Mouse (Mus musculus): ENCODE measurements around the gene Cd247. TPM values are rescaled to one million over a fixed set of nuclear protein-coding genes. Genes with fewer than 3 reads are reported as not detected.

Gene Cd247
- polyA plus RNA-seq, 1 experiment from 2014 or later = 1.7 TPM

DNA sequence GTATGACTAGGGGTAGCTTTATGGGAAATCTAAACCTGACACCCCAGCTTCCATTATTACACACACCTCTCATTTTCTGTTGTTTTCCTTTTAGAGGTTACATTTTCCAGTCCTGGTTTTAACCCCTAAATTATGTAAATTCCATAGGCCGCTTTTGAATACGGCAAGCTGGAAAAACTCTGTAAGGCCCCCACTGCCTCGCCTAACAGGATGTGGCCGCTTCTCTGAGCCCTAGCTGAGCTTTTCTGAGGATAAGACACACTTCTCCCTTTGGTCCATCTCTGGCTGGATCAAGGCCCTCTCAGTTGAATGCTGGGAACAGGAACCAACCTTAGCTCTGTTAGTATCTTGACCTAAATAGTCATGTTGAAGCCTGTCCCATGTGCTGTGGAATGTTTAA, 15.7 kb downstream of the Cd247 start:
- H3K4me2 ChIP-seq = no peak overlapping the region
- 0 out of 2 replicates have a peak, but pooled peaks cover 6% of the 10 kb centered on the region for H3K9me3 ChIP-seq
- 78% methylated on average over 4 of the region's 4 CpGs for WGBS
- no peak overlapping the region for H3K9ac ChIP-seq
- H3K36me3 ChIP-seq = no peaks in the 10 kb centered on the region
- H3K27me3 ChIP-seq = peaks cover 4% of the 10 kb centered on the region; the same call in 1 of the 2 replicates
- H3K27ac ChIP-seq = no peak overlapping the region
- no peak overlapping the region for H3K4me3 ChIP-seq
- no peak for ATAC-seq (ENCODE audit: insufficient number of reproducible peaks, insufficient read depth, low FRiP score, low TSS enrichment, low read depth)
- H3K4me1 ChIP-seq = no peaks in the 10 kb centered on the region

DNA sequence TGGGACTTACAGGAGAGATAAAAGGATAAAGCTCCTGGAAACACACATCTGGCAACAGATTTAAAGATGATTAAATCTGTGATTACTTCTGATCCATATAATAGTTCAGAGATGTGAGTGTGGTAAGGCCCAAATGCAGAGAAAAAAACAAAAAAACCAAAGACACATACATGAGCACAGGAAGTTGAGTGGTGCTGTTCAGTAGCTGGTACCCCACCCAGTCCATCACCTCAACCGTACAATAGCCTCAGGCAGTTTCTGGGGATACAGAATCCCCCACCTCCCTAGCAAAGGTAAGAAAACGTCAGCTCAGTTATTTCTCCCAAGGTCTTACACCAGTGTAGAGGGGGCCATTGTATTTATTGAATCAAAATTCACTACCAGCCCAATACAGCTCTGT, 22.2 kb downstream of the Cd247 start:
- Histone ChIP-seq H3K27me3 (peaks cover 30% of the 10 kb centered on the region), H3K4me1 (peaks cover 16% of the 10 kb centered on the region), H3K9ac (no peak overlapping the region), H3K9me3 (no peaks in the 10 kb centered on the region), H3K36me3 (no peaks in the 10 kb centered on the region), H3K27ac (no peak overlapping the region), H3K4me3 (no peak overlapping the region), H3K4me2 (no peak overlapping the region)
- no peak for ATAC-seq (ENCODE audit: insufficient number of reproducible peaks, insufficient read depth, low FRiP score, low TSS enrichment, low read depth)
- 49% methylated on average over 2 of the region's 2 CpGs for WGBS

DNA sequence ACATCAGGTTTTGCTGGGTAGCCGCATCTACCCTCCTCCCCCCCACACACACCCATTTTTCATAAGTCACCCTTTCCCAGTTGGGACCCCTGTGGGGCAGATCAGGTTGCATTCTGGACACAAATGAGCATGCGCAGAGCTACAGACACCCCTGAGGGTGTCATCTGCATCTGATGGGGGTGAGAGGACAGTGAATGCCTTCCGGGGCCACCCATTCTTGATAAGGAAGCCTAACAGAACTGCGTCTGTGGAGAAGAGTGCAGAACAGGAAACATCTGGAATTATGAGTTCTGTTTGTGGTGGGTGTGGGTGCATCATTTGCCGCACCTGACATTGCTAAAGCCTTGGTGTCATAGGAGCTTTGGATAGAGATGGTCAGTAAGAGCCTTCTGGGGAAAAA, 22.7 kb downstream of the Cd247 start:
- 76% methylated on average over 5 of the region's 5 CpGs for WGBS

GRCm38 (mm10) chr1:165812775-165813174, 24.3 kb downstream of the Cd247 start:
- ATAC-seq (ENCODE audit: insufficient number of reproducible peaks, insufficient read depth, low FRiP score, low TSS enrichment, low read depth) = no peak
- H3K4me3 ChIP-seq = no peak overlapping the region

More for the DNA sequence above, 22.7 kb downstream of the Cd247 start:
- no peak for ATAC-seq (ENCODE audit: insufficient number of reproducible peaks, insufficient read depth, low FRiP score, low TSS enrichment, low read depth)
- Histone ChIP-seq H3K9ac (no peak overlapping the region), H3K27me3 (peaks cover 30% of the 10 kb centered on the region), H3K4me1 (peaks cover 16% of the 10 kb centered on the region), H3K4me2 (no peak overlapping the region), H3K9me3 (no peaks in the 10 kb centered on the region), H3K27ac (no peak overlapping the region), H3K36me3 (no peaks in the 10 kb centered on the region), H3K4me3 (no peak overlapping the region)

DNA sequence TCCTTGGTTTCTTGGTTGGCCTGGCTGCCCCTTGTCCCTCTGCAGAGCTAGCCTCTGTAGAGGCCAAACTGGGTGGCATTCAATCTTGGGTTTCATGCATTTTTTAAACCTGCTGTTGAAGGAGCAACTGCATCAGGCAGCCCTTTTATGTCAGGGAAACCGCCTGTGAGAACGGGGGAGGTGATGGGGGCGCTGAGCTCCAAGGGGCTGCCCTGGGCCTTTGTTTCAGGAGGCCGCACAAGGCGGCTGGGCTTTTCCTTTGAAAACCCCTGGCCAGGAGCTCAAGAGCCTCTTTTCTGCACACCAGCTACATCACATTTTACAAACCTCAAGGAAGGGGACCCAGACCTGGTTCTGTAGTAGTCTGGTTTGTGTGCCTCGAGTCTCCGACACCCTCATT, 25.6 kb downstream of the Cd247 start:
- peaks cover 20% of the 10 kb centered on the region for H3K4me1 ChIP-seq
- 11% methylated on average over 7 of the region's 7 CpGs for WGBS
- 0 out of 2 replicates have a peak overlapping the region, but pooled peaks have one; percentile 16 for H3K9ac ChIP-seq
- no peak overlapping the region for H3K4me2 ChIP-seq
- no peaks in the 10 kb centered on the region for H3K36me3 ChIP-seq
- no peak overlapping the region for H3K4me3 ChIP-seq
- H3K9me3 ChIP-seq = no peaks in the 10 kb centered on the region
- ATAC-seq (ENCODE audit: insufficient number of reproducible peaks, insufficient read depth, low FRiP score, low TSS enrichment, low read depth) = no peak
- H3K27ac ChIP-seq = no peak overlapping the region
- peaks cover 39% of the 10 kb centered on the region for H3K27me3 ChIP-seq

More at GRCm38 (mm10) chr1:165812775-165813174, 24.3 kb downstream of the Cd247 start:
- Histone ChIP-seq H3K36me3 (no peaks in the 10 kb centered on the region), H3K4me2 (no peak overlapping the region), H3K9me3 (no peaks in the 10 kb centered on the region), H3K9ac (no peak overlapping the region), H3K4me1 (peaks cover 16% of the 10 kb centered on the region), H3K27ac (no peak overlapping the region), H3K27me3 (peaks cover 32% of the 10 kb centered on the region)
- 65% methylated on average over 3 of the region's 3 CpGs for WGBS

DNA sequence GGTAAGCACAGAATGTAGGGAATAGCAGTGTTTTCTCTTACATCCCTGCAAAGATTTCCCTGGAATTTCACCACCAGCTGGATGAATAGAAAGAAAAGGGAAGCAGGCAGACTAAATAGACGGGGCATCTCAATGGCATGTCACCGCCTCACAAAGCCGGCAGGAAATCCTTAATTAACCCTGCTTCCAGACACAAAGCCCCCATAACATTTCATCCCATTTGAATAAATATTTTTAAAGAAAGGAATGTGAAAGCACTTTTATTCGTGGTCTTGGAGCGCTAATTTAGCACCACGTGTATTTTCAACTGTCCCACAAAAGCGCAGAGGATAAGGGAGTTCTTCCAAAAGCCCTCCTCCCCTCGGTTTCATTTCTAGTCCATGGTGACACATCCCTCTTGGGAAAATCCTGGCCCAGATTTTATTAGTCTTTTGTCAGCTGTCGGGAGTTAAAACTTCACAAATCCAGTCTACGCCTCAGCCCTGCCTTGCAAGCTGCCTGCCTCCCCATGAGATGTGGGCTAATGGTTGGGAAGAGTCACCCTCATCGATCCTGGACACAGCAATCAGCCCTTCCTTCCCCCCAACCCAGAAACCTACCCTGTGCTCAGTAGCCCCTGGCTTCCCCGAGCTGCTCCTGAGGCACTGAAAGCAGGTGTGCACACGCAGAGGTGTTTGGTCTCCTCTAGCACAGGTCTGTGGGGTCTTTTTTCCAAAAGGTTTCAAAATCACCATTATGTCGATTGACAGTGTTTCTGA, 26.2 kb downstream of the Cd247 start:
- no peaks in the 10 kb centered on the region for H3K36me3 ChIP-seq
- peaks cover 20% of the 10 kb centered on the region for H3K4me1 ChIP-seq
- no peak overlapping the region for H3K9ac ChIP-seq
- 20% methylated on average over 14 of the region's 14 CpGs for WGBS
- peak overlapping the region; percentile 11; the same call in 1 of the 2 replicates for H3K4me2 ChIP-seq
- no peak overlapping the region for H3K27ac ChIP-seq
- no peaks in the 10 kb centered on the region for H3K9me3 ChIP-seq
- peaks cover 39% of the 10 kb centered on the region for H3K27me3 ChIP-seq
- ATAC-seq (ENCODE audit: insufficient number of reproducible peaks, insufficient read depth, low FRiP score, low TSS enrichment, low read depth) = no peak
- H3K4me3 ChIP-seq = no peak overlapping the region

DNA sequence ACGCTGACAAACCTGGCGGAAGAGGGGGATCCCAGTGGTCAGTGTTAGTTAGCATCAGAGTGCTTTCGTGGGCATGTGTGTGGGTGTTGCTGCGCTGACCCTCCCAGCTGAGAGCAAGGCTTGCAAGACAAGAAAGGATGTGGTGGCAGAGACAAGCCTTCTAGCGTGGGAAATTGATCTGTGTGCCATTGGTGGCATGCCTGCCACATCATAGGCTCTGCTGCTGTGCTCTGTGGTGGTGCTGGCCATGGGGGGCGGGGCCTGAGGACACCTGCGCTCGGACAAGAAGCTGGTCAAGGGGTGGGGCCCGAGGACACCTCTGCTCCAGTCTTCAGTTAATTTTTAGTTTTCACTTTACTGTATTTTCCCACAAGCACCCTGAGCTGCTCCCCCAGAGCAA, 27.9 kb downstream of the Cd247 start:
- no peak; the same call in 1 of the 2 replicates for ATAC-seq (ENCODE audit: insufficient number of reproducible peaks, insufficient read depth, low FRiP score, low TSS enrichment, low read depth)
- H3K4me1 ChIP-seq = peaks cover 20% of the 10 kb centered on the region
- no peaks in the 10 kb centered on the region for H3K36me3 ChIP-seq
- H3K4me2 ChIP-seq = no peak overlapping the region
- H3K9ac ChIP-seq = no peak overlapping the region
- 81% methylated on average over 9 of the region's 9 CpGs for WGBS
- H3K27me3 ChIP-seq = peaks cover 39% of the 10 kb centered on the region
- no peaks in the 10 kb centered on the region for H3K9me3 ChIP-seq
- no peak overlapping the region for H3K27ac ChIP-seq
- no peak overlapping the region for H3K4me3 ChIP-seq

GRCm38 (mm10) chr1:165817264-165817663, 28.8 kb downstream of the Cd247 start:
- no peak for ATAC-seq (ENCODE audit: insufficient number of reproducible peaks, insufficient read depth, low FRiP score, low TSS enrichment, low read depth)
- Histone ChIP-seq H3K9me3 (no peaks in the 10 kb centered on the region), H3K36me3 (no peaks in the 10 kb centered on the region), H3K4me2 (no peak overlapping the region), H3K9ac (no peak overlapping the region), H3K27me3 (peaks cover 32% of the 10 kb centered on the region), H3K27ac (no peak overlapping the region), H3K4me3 (no peak overlapping the region), H3K4me1 (peaks cover 20% of the 10 kb centered on the region)
- whole genome bisulfite sequencing = 72% methylated on average over 9 of the region's 9 CpGs

DNA sequence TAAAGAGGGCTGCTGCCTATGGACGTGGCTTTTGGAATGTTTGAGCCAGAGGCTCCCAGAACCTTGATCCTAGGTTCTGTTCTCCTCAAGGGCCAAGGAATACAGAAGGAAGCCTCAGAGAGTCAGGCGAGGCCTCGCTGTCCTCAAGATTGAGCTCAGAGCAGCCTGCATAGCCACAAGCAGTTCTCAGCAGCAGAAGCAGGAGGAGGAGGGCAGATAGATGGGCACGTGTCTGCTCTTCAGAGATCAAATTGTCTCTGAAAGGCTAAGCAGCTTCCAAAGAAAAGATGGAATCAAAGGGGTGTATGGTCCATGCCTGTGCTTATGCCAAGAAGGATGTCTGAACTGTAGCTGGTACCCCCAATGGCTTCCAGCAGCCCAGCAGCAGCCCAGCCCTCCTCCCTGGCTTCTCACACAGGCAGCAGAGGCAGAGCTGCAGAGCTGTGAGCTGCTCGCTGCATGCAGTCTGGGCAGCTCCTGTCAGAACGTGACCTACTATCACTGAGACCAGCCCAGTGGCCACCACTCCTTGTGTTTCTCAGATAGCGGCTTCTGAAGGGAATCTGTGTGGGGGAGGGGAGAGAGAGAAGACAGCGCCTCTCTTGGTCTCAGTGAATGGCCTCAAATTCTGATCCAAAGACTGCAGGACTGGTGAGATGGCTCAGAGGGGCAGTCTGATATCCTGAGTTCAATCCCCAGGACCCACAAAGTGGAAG, 29.8 kb downstream of the Cd247 start:
- H3K4me1 ChIP-seq = peaks cover 20% of the 10 kb centered on the region
- no peaks in the 10 kb centered on the region for H3K36me3 ChIP-seq
- H3K9ac ChIP-seq = no peak overlapping the region
- H3K4me3 ChIP-seq = no peak overlapping the region
- WGBS = 39% methylated on average over 8 of the region's 8 CpGs
- no peak for ATAC-seq (ENCODE audit: insufficient number of reproducible peaks, insufficient read depth, low FRiP score, low TSS enrichment, low read depth)
- H3K27me3 ChIP-seq = peaks cover 25% of the 10 kb centered on the region
- no peak overlapping the region for H3K27ac ChIP-seq
- no peak overlapping the region for H3K4me2 ChIP-seq
- no peaks in the 10 kb centered on the region for H3K9me3 ChIP-seq

DNA sequence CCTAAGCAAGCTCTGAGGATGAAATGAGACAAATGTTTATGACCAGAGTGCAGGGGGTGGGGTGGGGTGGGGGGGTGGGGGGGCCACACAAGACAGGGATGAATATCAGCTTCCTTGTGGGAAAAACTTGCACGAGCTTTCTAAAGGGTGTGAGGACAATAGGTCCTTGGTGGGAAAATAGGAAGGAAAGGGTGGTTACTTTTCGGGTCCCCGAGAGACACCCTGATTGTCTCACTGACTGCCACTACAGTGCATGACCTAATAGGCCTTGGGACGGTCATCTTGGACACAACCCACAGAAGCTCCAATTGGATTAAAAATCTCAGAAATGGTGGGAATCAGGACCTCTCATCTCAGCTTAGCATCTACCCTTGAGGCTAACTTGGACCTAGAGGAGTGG, 30.7 kb downstream of the Cd247 start:
- Histone ChIP-seq H3K9ac (no peak overlapping the region), H3K9me3 (no peaks in the 10 kb centered on the region), H3K27me3 (peaks cover 21% of the 10 kb centered on the region), H3K4me1 (peaks cover 15% of the 10 kb centered on the region), H3K27ac (no peak overlapping the region), H3K4me3 (no peak overlapping the region), H3K36me3 (no peaks in the 10 kb centered on the region), H3K4me2 (no peak overlapping the region)
- no peak for ATAC-seq (ENCODE audit: insufficient number of reproducible peaks, insufficient read depth, low FRiP score, low TSS enrichment, low read depth)
- WGBS = 86% methylated on average over 4 of the region's 4 CpGs

DNA sequence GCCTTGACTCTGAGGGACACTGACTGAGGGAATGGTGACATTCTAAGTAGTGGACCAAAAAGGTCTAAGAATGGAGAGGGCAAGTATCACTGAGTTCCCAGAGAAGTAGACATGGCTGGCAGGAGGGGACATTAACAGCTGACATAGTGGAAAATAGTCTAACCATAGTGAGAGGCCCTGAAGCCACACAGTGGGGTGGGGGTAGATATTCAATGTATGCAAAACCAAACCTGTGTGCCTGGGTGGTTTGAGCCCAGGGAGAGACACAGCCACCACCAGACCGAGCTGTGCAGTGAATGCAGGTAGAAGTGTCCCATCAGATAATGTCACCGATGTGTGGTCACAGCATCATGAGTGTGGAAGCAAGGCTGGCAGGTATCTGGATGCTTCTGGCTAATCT, 33.5 kb downstream of the Cd247 start:
- ATAC-seq (ENCODE audit: insufficient number of reproducible peaks, insufficient read depth, low FRiP score, low TSS enrichment, low read depth) = no peak
- no peak overlapping the region for H3K9ac ChIP-seq
- H3K27me3 ChIP-seq = peaks cover 13% of the 10 kb centered on the region
- no peak overlapping the region for H3K4me3 ChIP-seq
- H3K27ac ChIP-seq = no peak overlapping the region
- no peaks in the 10 kb centered on the region for H3K36me3 ChIP-seq
- no peaks in the 10 kb centered on the region for H3K9me3 ChIP-seq
- 86% methylated on average over 2 of the region's 2 CpGs for WGBS
- H3K4me1 ChIP-seq = peaks cover 5% of the 10 kb centered on the region; the same call in 1 of the 2 replicates
- no peak overlapping the region for H3K4me2 ChIP-seq

GRCm38 (mm10) chr1:165828173-165828572, 39.7 kb downstream of the Cd247 start:
- H3K4me3 ChIP-seq = no peak overlapping the region
- no peak for ATAC-seq (ENCODE audit: insufficient number of reproducible peaks, insufficient read depth, low FRiP score, low TSS enrichment, low read depth)
- no peaks in the 10 kb centered on the region for H3K4me1 ChIP-seq
- WGBS = 87% methylated on average over 5 of the region's 5 CpGs
- H3K36me3 ChIP-seq = no peaks in the 10 kb centered on the region
- H3K9me3 ChIP-seq = no peaks in the 10 kb centered on the region
- no peak overlapping the region for H3K4me2 ChIP-seq
- H3K27me3 ChIP-seq = no peaks in the 10 kb centered on the region; the same call in 1 of the 2 replicates
- H3K9ac ChIP-seq = no peak overlapping the region
- no peak overlapping the region for H3K27ac ChIP-seq

All from embryonic facial prominence, embryonic 13.5 days (tissue).